Mouse (Mus musculus) MEL (cell line): ENCODE measurements at regions not wholly inside any gene's neighbourhood (a gene's known extent, or its start where the extent isn't known, plus 50 kb on each side); places are given as distances from the start of the nearest gene placed in this dataset.

Experiments used
- DNase-seq: peaks from one replicate; pipeline ENCODE4 v3.0.0; 2011; ENCODE audit warnings: low read depth, low spot score
- H3K27ac ChIP-seq: 2 replicates; pipeline ENCODE4 v1.5.1; 2012; ENCODE audit warnings: low read depth, mild to moderate bottlenecking, control low read depth, low read length, moderate library complexity; ENCODE audit not compliant: control insufficient read depth
- H3K27me3 ChIP-seq, 2 experiments: fragments of 150-350 bp in 1 of 2; sonication (generic) in 1 of 2; 2 replicates each; pipeline ENCODE4 v1.6.1; 2012; ENCODE audit warnings: low read length in 2 of 2, mild to moderate bottlenecking in 2 of 2, improper control_type of control experiment in 1 of 2, moderate library complexity in 1 of 2; ENCODE audit not compliant: insufficient read depth in 2 of 2, control insufficient read depth in 1 of 2
- H3K36me3 ChIP-seq, 2 experiments: 2 replicates each; pipeline ENCODE4 v1.6.1; 2012 to 2014; ENCODE audit warnings: low read length in 2 of 2, improper control_type of control experiment in 1 of 2, inconsistent platforms in 1 of 2, mild to moderate bottlenecking in 1 of 2; ENCODE audit not compliant: insufficient read depth in 2 of 2, control insufficient read depth in 1 of 2
- H3K4me1 ChIP-seq, 2 experiments: fragments of 150-350 bp in 1 of 2; sonication (generic) in 1 of 2; 2 replicates each; pipeline ENCODE4 v1.6.1; 2012; ENCODE audit warnings: low read length in 2 of 2, improper control_type of control experiment in 1 of 2, mild to moderate bottlenecking in 1 of 2; ENCODE audit not compliant: insufficient read depth in 2 of 2, control insufficient read depth in 1 of 2
- H3K4me3 ChIP-seq, 2 experiments: fragments of 150-350 bp in 1 of 2; sonication (generic) in 1 of 2; 2 replicates each; pipeline ENCODE4 v1.5.1; 2012; ENCODE audit warnings: low read depth in 2 of 2, low read length in 2 of 2, mild to moderate bottlenecking in 2 of 2, moderate library complexity in 2 of 2, control low read depth in 1 of 2, improper control_type of control experiment in 1 of 2; ENCODE audit not compliant: control insufficient read depth in 1 of 2, insufficient read depth in 1 of 2
- H3K79me2 ChIP-seq: 2 replicates; pipeline ENCODE4 v1.6.1; 2012; ENCODE audit warnings: mild to moderate bottlenecking, low read length, moderate library complexity; ENCODE audit not compliant: control insufficient read depth, poor library complexity, insufficient read depth
- H3K9ac ChIP-seq: 2 replicates; pipeline ENCODE4 v1.6.1; 2012; ENCODE audit warnings: low read depth, mild to moderate bottlenecking, control low read depth, low read length, moderate library complexity; ENCODE audit not compliant: control insufficient read depth, poor library complexity, severe bottlenecking
- H3K9me3 ChIP-seq: fragments of 150-350 bp; sonication (generic); replicated peaks from 2 replicates; pipeline ENCODE4 v1.6.1; 2012; ENCODE audit warnings: mild to moderate bottlenecking, low read length, improper control_type of control experiment, moderate library complexity; ENCODE audit not compliant: insufficient read depth
- CTCF ChIP-seq, 3 experiments: IDR thresholded peaks in 2 of 3; conservative IDR thresholded peaks in 1 of 3; 2 replicates each; pipeline ENCODE4 v1.5.1; 2011 to 2012; ENCODE audit warnings: low read length in 3 of 3, low read depth in 2 of 3, mild to moderate bottlenecking in 2 of 3, improper control_type of control experiment in 1 of 3, inconsistent platforms in 1 of 3, mixed read lengths in 1 of 3, moderate library complexity in 1 of 3; ENCODE audit not compliant: control insufficient read depth in 1 of 3, insufficient read depth in 1 of 3, poor library complexity in 1 of 3, severe bottlenecking in 1 of 3
- ELF1 ChIP-seq: IDR thresholded peaks from 2 replicates; pipeline ENCODE4 v1.6.1; 2014; ENCODE audit warnings: low read depth, mild to moderate bottlenecking, inconsistent platforms, low read length, improper control_type of control experiment, moderate library complexity
- EP300 ChIP-seq, 2 experiments: IDR thresholded peaks; 2 replicates each; pipeline ENCODE4 v1.6.1; 2011; ENCODE audit warnings: improper control_type of control experiment in 2 of 2, low read length in 2 of 2, low read depth in 1 of 2, mild to moderate bottlenecking in 1 of 2
- ETS1 ChIP-seq: IDR thresholded peaks from 2 replicates; pipeline ENCODE4 v1.6.1; 2012; ENCODE audit warnings: low read depth, mild to moderate bottlenecking, inconsistent platforms, low read length, improper control_type of control experiment, moderate library complexity
- GATA1 ChIP-seq: IDR thresholded peaks from 2 replicates; pipeline ENCODE4 v1.6.1; 2011; ENCODE audit warnings: low read depth, low read length, improper control_type of control experiment
- HCFC1 ChIP-seq: IDR thresholded peaks from 2 replicates; pipeline ENCODE4 v1.6.1; 2012; ENCODE audit warnings: low read depth, mild to moderate bottlenecking, inconsistent platforms, low read length, improper control_type of control experiment, moderate library complexity
- JUND ChIP-seq: IDR thresholded peaks from 2 replicates; pipeline ENCODE4 v1.6.1; 2011; ENCODE audit warnings: low read depth, mild to moderate bottlenecking, improper control_type of control experiment, low read length
- MAZ ChIP-seq: IDR thresholded peaks from 2 replicates; pipeline ENCODE4 v1.6.1; 2012; ENCODE audit warnings: low read depth, mild to moderate bottlenecking, inconsistent platforms, low read length, improper control_type of control experiment
- NELFE ChIP-seq: IDR thresholded peaks from 2 replicates; pipeline ENCODE4 v1.6.1; 2011; ENCODE audit warnings: low read depth, low read length, improper control_type of control experiment
- POLR2AphosphoS2 ChIP-seq: IDR thresholded peaks from 2 replicates; pipeline ENCODE4 v1.6.1; 2011; ENCODE audit warnings: low read length, improper control_type of control experiment
- RAD21 ChIP-seq: IDR thresholded peaks from 2 replicates; pipeline ENCODE4 v1.6.1; 2011; ENCODE audit warnings: mild to moderate bottlenecking, low read depth, low read length, improper control_type of control experiment
- RCOR1 ChIP-seq: IDR thresholded peaks from 2 replicates; pipeline ENCODE4 v1.6.1; 2012; ENCODE audit warnings: low read depth, mild to moderate bottlenecking, inconsistent platforms, low read length, improper control_type of control experiment
- SIN3A ChIP-seq: IDR thresholded peaks from 2 replicates; pipeline ENCODE4 v1.6.1; 2012; ENCODE audit warnings: low read length, improper control_type of control experiment, inconsistent platforms
- TAL1 ChIP-seq: IDR thresholded peaks from 2 replicates; pipeline ENCODE4 v1.6.1; 2012; ENCODE audit warnings: mild to moderate bottlenecking, inconsistent platforms, low read length, moderate library complexity, mixed read lengths
- TCF12 ChIP-seq: IDR thresholded peaks from 2 replicates; pipeline ENCODE4 v1.6.1; 2014; ENCODE audit warnings: low read depth, mild to moderate bottlenecking, inconsistent platforms, low read length, improper control_type of control experiment, moderate library complexity
- UBTF ChIP-seq: IDR thresholded peaks from 2 replicates; pipeline ENCODE4 v1.6.1; 2012; ENCODE audit warnings: low read depth, mild to moderate bottlenecking, inconsistent platforms, low read length, improper control_type of control experiment, moderate library complexity, borderline replicate concordance; ENCODE audit not compliant: insufficient read depth
- ZMIZ1 ChIP-seq: IDR thresholded peaks from 2 replicates; pipeline ENCODE4 v1.6.1; 2012; ENCODE audit warnings: low read depth, mild to moderate bottlenecking, inconsistent platforms, low read length, improper control_type of control experiment, moderate library complexity

- DNase-seq: peak; percentile 93
- Histone ChIP-seq H3K36me3 (peaks cover 0 to 9% of the 10 kb centered on the region in 2 experiments; a peak in 2 of 4 replicates), H3K79me2 (no peaks in the 10 kb centered on the region), H3K9me3 (no peaks in the 10 kb centered on the region), H3K27ac (no peak overlapping the region), H3K27me3 (no peaks in the 10 kb centered on the region), H3K9ac (no peak overlapping the region), H3K4me3 (no peak overlapping the region), H3K4me1 (peaks cover 2 to 6% of the 10 kb centered on the region in 2 experiments; a peak in 2 of 4 replicates)
- TF ChIP-seq MAZ: no peak
- peak; percentile 37; the same call in 1 of the 2 replicates for TF ChIP-seq TCF12
- TF ChIP-seq ETS1: peak; percentile 66
- TF ChIP-seq EP300 (IDR thresholded peaks at IDR 0.05; ENCODE audit: low read depth in 1 of 2, low read length in 2 of 2): peak; percentile 83 to 92
- TF ChIP-seq HCFC1: no peak
- TF ChIP-seq UBTF: no peak
- no peak for TF ChIP-seq NELFE
- TF ChIP-seq RAD21: no peak
- TF ChIP-seq GATA1: peak; percentile 87
- TF ChIP-seq RCOR1: peak; percentile 93
- TF ChIP-seq CTCF (IDR thresholded peaks at IDR 0.05 in 2 of 3, conservative IDR thresholded peaks at IDR 0.05 in 1 of 3; ENCODE audit: control insufficient read depth in 1 of 3, insufficient read depth in 1 of 3, low read depth in 2 of 3, low read length in 3 of 3, poor library complexity in 1 of 3, severe bottlenecking in 1 of 3): no peak
- TF ChIP-seq ELF1: no peak
- no peak for TF ChIP-seq TAL1
- TF ChIP-seq SIN3A: peak; percentile 21; the same call in 1 of the 2 replicates
These were observed 122.7 kb downstream of the Slitrk1 start for GRCm38 (mm10) chr14:108791296-108791695.

GRCm38 (mm10) chr14:108748730-108749129 lies 165.2 kb downstream of the Slitrk1 start:
- Histone ChIP-seq H3K27me3 (no peaks in the 10 kb centered on the region), H3K27ac (no peak overlapping the region), H3K36me3 (no peaks in the 10 kb centered on the region), H3K9ac (no peak overlapping the region), H3K9me3 (no peaks in the 10 kb centered on the region), H3K4me1 (no peaks in the 10 kb centered on the region), H3K79me2 (no peaks in the 10 kb centered on the region), H3K4me3 (no peak overlapping the region)
- no peak for DNase-seq
- TF ChIP-seq JUND (no peak), RAD21 (no peak), HCFC1 (no peak), ZMIZ1 (no peak), POLR2AphosphoS2 (no peak), EP300 (IDR thresholded peaks at IDR 0.05; ENCODE audit: low read depth in 1 of 2, low read length in 2 of 2) (no peak), ETS1 (no peak), RCOR1 (no peak), NELFE (no peak), ELF1 (no peak), CTCF (IDR thresholded peaks at IDR 0.05 in 2 of 3, conservative IDR thresholded peaks at IDR 0.05 in 1 of 3; ENCODE audit: control insufficient read depth in 1 of 3, insufficient read depth in 1 of 3, low read depth in 2 of 3, low read length in 3 of 3, poor library complexity in 1 of 3, severe bottlenecking in 1 of 3) (no peak)
